Mouse (Mus musculus) CD4-positive, CD25-positive, alpha-beta regulatory T cell, adult 2 months (primary cell): Measurements from ENCODE around the gene Tctn3.
A peak's percentile ranks its signal among the peaks of the same experiment; 100 is the strongest.
"Not testable (repeated sequence)": the region's sequence is repeated elsewhere in the genome, so short reads cannot be mapped to it uniquely, and the experiment has no call there.

Experiments
- DNase-seq: peaks from one replicate; pipeline ENCODE4 v3.0.0-alpha.2; 2012; ENCODE audit warnings: low read depth, low spot score

Gene Tctn3

DNA sequence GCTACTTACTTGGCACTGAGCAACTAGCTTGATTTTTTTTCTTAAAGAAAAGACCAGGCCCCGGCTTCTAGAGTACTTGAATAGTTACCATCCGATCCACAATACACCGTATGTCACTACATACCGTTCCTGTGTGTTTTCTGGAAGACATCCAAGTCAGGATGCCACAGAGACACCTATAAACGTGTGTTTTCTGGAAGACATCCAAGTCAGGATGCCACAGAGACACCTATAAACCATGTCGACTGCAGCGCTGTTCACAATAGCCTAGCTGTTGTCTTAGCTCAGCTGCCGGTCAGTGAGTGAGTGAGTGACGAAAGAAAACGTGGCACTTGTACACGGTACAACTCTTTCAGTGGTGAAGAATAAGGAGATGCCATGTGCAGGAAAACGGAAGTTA lies 13.9 kb upstream of the Tctn3 start:
- no peak for DNase-seq

DNA sequence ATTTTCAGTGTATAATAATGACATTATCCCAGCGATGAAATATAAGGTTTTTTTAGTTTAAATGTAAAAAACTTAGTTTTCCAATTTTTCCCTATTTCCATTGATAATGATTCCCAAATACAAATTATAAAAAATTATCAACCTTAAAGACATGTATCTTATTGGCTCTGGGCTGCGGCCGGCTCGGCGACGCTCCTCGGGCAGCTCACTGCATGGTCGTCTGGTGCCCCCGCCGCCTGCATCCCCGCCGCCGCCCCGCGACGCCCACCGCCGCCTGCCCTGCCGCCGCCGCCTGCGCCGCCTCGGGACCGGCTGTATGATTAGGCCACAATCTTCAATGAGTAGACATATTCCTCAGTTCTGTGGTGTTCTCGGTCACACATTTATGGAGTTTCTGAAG lies 9.6 kb upstream of the Tctn3 start:
- DNase-seq, result not testable (repeated sequence)

DNA sequence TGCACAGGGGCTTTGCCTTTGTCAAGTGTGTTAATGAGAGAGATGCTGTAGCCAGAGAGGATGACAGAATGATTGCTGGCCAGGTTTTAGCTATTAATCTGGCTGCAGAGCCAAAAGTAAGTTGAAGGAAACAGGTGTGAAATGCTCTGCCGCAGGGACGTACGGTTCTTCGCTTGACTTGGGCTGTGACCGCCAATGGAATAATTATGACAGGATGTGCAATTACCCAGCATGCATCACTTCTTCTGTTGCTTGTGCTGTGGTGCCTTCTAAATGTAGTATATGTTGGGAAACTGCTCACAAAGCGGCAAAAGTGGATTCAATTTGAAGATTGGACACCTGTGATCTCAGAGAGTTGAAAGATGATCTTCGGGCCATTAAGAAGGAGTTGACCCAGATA lies 4.0 kb upstream of the Tctn3 start:
- peak; percentile 84 for DNase-seq

DNA sequence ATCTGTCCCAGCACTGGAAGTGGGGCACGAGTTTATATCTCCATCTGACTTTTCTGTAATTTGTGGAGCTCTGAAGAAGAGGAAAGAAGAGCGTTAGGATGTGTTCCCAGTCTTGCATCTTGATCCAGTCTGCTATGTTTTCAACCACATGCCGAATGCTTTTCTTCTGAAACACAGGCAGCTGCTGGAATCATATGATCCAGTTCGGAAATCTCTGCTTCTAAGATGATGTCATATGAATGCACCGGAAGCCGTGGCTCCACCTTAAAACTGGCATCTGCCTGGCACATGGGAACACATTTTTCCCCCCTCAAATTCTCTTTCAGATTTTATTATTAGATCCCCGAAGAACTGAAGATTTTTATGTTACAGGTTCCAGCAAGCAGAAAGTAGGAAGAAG lies 2.8 kb upstream of the Tctn3 start:
- no peak for DNase-seq

DNA sequence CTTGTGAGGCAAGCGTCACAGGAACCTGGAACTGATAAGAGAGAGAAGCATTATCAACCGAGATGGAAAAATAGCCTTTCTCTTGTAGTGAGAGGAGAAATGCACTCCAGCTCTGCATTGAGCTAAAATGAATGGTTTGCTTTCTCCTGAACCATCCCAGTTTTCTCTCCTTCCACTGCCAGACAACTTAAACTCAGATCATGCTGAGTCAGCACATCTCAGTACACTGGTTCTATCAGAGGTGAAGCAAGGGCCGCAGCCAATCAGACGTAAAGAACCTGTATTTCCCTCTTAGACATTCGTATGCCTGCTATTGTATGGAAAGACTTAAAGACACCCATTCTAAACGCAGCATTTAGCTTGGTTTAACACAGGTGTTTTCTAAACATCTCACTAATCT lies 4.4 kb downstream of the Tctn3 start:
- no peak for DNase-seq

DNA sequence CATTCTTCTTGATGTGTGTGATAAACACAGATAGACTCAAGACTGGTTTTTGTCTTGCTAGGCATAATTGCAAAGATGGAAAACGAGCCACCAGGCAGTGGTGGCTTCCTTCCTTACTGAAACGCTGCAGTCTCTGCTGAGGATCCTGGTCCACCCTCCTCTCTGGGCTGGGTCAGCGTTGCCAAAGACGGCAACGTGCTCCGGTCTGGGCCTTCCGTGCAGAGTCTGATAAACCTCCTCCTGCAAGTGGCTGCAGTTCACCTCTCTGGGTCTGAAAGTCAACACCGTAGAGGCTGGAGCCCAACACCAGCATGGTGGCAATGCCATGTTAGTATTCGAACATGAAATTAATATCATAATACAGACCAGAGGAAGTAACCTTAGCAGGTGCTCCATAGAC lies 6.8 kb downstream of the Tctn3 start:
- no peak for DNase-seq

DNA sequence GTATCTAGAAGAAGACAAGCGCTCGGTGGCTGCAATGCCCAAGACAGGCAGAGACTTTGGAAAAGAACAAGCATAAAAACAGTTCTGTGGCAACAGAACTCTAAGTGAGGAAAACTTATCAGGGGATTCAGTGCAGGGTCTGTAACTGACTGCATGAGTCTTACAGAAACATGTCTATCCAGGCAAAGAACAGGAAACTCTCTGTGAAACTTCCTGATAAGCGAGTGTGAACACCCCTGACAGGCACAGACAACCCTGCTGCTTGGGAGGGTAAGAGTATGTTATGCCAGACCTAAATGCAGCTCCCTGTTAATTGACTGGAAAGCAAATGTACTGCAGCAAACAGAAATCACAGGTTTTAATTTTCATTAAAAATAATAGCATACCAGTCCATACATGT lies 10.2 kb downstream of the Tctn3 start:
- DNase-seq, result no peak

DNA sequence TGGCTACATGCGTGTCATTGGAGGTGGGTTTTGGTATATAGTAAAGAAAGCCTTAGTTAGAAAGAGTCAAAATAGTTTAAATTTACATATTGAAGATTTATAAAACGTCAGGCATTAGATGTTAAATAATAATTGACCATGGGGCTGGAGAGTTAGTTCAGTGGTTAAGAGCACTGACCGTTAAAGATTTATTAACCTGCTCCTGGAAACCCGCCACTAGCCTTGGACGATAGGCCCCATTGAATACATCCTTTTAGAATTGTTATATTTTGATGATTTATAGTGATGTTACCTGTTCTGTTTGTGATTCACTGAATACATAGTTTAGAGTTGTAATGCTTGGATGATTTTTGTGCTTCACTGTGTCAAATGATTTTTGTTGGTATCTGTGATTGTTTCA lies 11.2 kb downstream of the Tctn3 start:
- not testable (repeated sequence) for DNase-seq

DNA sequence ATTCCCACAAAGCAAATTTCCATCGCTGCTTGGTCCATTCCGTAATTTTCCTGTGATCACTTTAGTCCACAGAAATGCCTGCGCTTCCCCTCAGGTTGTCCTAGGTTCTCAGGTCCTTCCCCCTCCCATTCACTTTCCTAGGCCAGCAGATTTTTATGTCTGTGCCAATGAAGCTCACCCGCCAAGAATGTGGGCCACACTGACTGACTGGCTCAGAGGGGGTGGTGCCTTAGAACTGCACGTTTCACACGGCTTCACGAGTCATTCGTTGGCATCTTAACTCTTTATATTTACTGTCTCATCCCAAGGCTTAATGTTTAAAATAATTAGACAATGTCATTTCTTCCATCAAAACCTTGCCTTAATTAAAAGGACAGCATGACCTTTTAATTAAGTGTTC lies 16.2 kb downstream of the Tctn3 start:
- no peak for DNase-seq

DNA sequence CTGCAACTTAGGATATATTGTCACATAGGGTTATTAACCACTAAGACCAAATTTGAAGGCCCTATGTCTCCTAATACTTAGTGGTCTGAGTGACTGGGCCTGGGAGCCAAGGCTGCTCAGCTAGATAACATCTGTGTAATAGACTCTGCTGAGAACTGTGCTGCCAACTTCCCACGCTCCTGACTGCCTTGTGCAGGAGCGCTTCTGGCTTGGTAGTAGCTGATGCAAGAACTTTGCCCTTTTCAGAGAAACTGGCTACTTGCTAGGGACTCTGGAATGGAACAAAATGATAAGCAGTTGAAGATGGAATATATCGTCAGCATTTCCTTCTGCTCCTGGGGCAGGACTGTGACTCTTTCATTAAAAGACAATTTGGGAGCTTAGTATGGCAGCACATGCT lies 16.8 kb downstream of the Tctn3 start:
- DNase-seq, result no peak

DNA sequence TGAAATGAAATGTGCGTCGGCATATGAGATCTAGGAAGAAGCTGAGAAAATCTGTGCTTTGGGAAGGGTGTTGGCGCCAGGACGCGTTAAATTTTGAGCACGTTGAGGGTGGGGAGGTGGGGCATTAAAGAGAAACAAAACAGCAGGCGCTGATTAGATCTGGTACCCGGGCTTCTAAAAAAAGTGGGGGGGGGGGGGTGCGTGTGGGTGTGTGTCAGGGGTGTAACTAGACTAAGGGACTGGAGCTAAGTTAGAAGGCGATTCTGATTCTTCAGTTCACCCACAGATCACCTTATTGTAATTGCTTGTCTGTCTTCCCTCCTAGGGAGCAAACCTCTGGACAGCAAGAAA lies 22.5 kb downstream of the Tctn3 start:
- no peak for DNase-seq

DNA sequence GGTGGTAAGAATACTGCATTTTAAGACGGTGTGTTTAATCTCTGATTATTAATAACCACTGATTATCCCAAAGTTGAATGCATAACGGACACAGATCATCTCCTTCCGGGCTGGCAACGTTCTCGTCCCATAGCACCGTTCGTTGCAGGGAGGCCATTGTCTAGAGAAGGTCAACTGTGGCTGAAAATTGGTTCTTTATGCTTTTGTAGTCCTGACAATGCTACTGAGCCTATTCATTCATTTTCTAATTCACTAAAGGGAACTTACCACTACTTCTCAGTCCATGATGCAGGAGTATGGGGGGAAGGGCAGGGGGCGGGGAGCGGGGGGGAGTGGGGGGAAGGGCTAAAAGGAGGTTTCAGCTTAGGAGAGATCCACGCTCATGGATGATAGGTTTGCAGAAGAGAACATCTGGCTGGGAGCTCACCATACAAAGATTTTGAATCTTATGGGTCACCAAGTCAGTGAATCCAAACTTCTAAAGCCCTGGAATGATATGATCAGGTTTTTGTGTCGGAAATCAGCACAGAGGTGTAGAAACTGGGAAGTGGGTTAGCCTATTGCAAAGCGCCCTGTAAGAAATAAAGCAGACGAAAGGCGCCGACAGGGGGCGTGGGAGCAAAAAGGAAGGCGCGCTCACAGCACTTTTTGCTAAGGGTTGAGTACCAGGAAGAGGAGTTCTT lies 23.0 kb downstream of the Tctn3 start:
- DNase-seq, result peak; percentile 95

DNA sequence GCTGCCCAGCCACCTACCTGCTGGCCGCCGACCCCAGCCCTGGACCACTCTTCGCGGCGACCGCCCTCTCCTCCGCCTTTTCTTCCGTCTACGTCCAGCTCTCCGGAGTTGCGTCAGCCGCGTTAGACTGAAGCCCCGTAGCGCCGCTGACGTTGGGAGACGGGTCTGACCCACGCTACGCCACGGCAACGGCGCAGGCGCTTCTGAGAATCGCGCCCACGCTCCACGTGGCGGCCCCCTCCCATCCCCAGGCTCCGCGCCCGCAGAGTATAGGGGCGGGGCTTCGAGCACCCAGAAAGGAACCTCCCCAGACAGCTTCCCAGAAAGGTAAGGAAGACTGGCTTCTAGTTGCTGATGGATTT lies 23.8 kb downstream of the Tctn3 start, which contains the start of gene Aldh18a1:
Gene Aldh18a1, minus strand, starts transcription at position 171 of the 362 bp plus-strand sequence.
- DNase-seq, result peak; percentile 99

DNA sequence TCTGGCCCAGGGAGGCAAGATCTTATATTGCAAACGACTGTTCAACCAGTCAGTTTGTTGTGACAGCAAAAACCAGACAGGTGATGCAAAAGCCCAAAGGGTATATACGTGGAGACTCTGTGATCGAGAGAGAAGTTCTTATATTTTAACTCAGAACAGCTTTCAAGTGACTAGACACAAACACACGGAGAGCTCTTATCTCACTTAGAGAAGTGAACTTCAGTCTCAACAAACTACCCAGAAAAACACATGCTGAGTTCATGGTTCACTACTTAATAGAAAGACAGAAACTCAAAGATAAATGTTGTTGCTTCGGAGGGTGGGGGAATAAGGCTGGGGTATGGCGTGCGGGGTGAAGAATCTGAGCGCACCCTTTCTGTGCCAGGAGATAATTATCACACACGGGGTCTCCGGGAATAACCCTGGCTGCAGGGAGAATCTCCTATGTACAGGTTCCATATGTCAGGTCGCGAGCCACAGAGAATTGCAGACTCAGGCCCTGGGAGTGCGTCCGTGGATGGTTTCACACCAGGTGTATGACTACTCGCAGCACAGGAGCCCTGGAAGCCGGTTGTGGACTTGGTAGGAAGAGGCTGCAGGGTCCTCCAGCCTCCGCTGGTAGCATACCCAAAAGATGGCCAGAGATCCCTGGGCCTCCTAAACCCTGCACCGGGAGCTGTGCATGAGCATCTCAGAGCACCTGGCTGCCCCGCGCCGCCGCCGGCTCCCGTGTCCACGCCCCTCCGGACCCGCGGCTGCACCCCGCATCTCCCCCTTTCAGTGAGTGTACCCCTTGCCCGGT lies 24.3 kb downstream of the Tctn3 start:
- DNase-seq, result peak; percentile 13

DNA sequence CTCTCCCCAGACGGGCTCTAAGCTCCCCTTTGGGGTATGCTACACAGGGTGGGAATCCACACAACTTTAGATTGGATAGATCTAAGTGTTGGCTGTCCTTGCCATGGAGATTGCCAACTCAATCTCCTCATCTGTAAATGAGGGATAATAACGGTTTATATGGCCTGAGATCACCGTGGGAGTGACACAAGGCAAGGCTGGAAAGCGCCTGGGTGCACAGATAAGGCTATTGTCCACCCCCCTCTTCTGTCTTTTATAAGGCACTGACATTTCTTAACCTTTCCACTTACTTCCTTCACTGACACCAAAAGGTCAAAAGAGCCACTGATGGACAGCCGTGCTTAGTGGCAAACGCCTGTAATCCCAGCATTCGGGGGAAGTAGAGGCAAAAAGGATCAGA lies 25.1 kb downstream of the Tctn3 start:
- DNase-seq, result no peak

DNA sequence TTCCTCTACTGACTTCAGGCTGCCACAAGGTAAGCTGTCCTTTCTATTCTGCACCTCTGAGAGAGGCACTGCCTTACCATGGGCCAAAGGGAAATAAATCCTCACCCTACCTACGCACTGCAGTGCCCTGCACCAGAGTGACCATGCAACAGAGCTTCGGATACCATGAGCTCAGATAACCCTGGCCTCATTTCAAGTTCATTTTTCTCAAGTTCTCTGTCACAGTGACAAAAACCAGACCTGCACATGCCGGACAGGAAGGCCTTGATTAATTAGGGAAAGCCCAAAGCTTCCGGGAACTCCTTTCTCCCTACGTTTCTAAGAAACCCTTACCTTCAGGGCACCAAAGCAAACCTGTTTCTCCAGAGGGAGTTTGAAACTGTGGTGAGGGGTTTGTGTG lies 30.4 kb downstream of the Tctn3 start:
- no peak for DNase-seq

DNA sequence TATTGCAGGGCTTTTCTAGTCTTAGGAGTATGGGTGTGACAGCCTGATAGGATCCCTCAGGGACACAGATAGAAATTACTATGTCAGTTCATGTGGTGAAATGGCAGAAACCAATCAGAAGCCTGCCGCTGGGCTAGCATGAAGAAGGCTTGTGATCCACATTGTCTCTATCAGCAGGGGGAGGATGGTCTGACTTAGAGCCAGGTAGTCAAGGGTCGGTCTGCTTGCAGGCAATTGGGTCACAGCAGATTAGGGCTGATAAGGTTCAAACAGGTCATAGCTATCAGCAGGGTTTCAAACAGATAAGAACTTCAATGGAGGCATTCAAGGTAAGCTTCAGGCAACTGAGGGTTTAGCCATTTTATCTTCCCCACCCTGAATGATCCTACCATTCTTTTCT lies 31.1 kb downstream of the Tctn3 start:
- DNase-seq, result no peak

DNA sequence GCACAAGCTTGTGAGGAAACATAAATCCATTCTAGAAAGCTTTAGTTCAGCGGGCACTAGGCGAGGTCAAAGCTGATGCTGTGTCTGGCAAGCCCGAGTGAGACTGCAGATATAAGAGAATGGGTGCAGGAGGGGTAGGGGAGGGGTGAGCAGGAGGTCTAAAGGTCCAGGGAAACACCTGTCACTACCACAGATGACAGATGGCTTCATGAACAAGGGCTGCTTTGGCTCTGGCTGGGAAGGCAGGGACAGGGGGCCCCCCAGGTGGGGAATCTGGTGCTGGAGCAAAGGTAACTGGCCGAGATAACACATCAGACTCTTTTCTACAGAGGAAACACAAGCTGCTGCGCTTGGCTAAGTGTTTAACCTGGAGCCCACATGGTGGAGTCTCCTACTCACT lies 36.6 kb downstream of the Tctn3 start:
- no peak for DNase-seq

DNA sequence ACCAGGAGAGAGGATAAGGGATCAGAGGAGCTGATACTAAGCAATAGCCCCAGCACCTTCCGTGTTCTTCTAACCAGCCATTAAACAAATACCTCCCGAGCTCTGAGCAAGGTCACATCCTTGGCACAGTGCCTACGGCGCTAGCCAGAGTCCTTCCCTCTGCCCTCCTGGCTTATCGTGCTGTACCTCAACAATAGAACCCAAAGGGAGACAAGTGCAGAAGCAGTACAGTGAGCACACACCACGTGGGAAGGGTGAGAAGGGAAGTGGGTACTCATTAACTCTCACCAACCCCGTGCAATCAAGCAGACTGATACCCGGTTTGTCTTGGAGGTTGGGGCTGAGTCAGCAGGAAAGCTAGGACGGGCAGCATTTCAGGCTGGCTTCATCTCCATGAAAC lies 41.3 kb downstream of the Tctn3 start:
- DNase-seq, result no peak

DNA sequence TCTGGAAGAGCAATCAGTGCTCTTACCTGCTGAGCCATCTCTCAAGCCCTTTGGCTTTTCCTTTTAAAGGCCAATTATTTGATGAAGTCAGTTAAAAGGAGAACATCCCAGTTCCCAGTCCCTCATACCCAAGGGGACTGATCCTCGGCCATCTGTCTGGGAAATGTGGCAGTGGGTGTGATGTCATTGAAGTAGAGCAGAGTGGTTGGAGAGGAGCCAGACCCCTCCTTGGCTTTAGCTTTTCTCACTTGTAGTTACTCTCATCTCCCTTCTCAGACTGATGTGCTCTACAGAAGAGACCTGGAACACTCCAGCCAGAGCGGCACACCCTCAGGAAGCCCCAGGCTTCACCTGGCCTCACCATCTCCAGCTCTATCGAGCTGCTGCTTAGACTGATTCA lies 44.4 kb downstream of the Tctn3 start:
- no peak for DNase-seq

DNA sequence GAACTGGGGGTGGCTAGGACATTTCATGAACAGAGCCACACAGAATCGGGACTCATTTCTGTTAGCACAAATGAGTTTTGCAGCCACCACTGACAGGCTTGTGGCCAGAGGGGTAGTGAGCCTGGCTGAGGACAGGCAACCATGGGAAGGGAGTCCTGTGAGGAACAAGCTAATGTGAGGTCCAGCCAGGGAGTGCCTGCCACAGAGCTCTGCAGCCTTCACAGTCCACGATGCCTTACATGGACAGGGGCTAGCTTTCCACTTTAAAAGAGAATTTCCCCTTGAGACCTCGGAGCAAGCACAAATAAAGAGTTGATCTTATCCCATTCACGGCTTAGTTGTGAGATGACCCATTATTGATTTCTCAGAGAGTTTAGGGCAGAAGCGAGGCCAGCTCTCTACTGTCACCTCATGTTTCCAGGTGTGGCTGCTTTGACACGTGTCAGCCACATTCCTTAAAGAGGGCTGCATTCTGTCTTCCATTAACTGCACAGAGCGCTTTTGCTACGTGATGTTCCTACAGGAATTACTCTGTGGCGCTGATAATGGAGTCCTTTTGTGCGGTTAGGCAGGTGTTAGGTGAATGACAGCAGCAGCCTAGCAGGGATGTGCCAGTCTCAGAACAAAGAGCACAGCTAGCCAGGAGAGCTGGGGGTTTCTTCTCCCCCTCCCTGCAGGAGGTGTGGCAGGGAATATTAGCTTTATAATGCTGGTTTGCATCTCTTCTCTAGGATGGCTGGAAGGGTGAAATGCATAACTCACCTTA lies 48.0 kb downstream of the Tctn3 start:
- DNase-seq, result no peak

DNA sequence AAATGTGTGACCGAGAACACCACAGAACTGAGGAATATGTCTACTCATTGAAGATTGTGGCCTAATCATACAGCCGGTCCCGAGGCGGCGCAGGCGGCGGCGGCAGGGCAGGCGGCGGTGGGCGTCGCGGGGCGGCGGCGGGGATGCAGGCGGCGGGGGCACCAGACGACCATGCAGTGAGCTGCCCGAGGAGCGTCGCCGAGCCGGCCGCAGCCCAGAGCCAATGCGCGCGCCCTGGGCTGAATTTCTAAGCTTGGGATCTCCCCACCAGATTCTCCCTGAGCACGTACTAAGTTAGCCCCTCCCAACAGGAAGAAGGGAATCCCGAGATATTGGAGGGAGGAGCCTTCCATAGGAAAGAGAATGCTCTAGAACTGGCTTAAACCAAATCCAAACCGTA lies 50.5 kb downstream of the Tctn3 start:
- DNase-seq, result not testable (repeated sequence)

DNA sequence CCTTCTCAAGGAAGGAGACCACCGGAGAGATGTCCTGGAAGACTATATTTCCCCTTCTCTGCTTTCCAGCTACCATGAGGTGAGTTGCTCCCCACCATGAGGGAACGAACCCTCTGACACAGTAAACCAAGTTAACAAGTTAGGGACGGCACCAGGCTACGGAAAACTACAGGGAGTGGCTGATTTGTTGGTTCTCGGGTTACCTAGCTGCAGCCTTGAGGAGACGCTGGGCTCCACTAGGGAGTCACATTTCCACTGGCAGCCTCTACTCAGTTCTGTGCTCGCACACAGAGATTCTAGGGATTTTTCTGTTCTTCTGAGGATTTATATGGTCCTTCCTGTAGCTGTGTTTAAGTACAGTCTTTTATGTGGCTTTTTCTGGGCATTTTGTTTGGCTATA lies 56.0 kb downstream of the Tctn3 start:
- DNase-seq, result no peak
